Mouse (Mus musculus) testis, postnatal 10 days (tissue): Measurements from ENCODE around the gene Cfhr2.
"Not testable (repeated sequence)": the region's sequence is repeated elsewhere in the genome, so short reads cannot be mapped to it uniquely, and the experiment has no call there.

Source experiments
- DNase-seq: peaks from one replicate; pipeline ENCODE4 v3.0.0; 2021; ENCODE audit warnings: low spot score

The Cfhr2 gene

DNA sequence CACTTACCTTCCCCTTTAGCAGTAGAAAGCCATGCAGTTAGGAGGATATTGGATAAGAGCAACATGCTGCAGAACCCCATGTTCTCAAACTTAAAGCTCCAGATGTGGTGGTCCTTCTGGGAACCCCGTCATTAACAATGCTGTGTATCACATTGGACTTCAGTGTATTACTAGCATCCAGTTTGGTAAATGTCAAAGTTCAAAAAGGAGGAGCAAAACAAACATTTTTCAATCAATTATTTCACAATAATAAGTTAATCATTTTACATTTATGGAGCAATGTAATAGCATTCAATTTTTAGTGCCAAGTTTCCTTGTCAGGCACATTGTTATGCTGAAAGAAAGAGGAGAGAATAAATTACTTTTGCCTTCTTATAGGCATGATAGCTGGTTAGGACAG is at the start of gene Cfhr2:
TSS of gene Cfhr2 (minus strand) at position 155 of the 400 bp plus-strand sequence.
- DNase-seq = no peak

DNA sequence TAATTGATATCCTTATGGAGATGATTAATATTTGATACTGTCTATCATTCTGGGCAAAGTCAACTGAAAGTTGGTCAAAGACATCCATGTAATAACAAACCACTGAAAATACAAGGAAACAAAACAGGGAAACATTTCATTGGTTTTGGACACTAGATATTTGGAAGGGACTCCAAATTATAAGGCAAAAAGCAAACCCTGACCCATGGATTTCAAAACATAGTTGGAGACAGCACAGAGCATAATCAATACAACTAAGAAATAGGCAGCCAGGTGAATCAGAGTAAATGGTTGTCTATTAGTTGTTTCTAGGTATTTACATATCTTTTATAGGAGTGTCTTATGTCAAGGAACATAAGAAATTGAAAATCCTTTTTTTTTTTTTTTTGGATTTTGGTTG is 5.2 kb upstream of the Cfhr2 start:
- no peak for DNase-seq

DNA sequence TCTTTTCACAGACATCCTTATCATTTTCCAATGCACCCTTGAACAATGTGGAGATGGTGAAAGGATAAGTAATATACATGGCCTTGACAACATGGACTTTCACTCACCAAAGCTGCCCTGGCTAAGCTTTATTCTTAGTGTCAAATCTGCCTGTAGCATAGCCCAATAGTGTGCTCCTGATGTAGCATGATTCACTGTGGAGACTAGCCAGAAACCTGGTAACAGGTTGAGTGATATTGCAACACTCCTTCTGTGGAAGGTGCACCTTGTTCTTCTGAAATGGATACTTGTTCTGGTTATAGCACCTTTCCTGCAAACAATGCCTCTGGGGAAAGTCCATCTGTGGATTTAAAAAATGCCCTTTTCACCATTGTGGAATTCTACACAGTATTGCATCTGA is 1.7 kb upstream of the Cfhr2 start:
- no peak for DNase-seq

DNA sequence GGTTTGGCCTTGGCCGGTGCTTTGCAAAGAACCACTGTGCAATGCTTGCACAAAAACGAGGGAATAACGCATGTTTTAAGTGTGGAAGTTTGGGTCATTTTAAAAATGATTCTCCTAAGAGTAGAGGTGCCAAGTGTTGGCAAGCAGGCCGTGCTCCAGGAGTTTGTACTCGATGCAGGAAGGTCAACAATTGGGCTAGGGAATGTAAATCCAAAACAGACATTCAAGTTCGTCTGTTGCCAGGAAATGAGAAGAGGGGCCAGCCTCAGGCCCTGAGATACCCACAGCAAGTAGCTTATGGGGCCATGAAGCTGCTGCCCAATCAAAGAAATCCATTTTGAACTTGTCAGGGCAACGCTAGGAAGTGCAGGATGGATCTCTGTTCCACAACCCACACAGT is 18.8 kb downstream of the Cfhr2 start:
- DNase-seq = no peak

DNA sequence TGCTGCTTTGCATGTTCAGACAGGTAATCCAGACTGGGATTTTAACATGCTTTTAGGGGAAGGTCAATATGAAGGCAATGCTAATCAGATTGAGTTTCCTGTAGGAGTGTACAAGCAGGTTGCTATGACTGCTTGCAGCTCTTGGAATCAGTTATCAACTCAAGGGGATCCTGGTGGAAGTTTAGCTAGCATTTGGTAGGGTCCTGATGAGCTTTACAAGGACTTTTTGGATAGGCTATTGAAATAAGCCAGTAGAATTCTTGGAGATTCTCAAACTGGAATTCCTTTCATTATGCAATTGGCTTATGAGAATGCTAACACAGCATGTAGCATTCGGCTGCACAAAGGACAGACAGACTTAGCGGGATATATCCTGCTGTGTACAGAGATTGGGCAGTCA is 19.2 kb downstream of the Cfhr2 start:
- DNase-seq = no peak

DNA sequence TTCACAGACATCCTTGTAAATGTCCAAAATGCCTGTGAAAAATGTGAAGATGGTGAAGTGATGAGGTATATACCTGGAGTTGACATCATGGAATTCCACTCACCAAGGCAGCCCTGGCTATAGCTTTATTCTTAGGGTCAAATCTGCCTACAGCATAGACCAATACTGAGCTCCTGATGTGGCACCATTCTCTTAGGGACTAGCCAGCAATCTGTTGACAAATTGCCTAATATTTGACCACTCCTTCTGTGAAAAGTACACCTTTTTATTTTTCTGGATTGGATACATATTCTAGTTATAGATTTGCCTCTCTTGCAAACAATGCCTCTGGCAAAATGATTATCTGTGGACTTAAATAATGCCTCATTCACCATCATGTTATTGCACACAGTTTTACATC is 49.9 kb downstream of the Cfhr2 start:
- DNase-seq = no peak

DNA sequence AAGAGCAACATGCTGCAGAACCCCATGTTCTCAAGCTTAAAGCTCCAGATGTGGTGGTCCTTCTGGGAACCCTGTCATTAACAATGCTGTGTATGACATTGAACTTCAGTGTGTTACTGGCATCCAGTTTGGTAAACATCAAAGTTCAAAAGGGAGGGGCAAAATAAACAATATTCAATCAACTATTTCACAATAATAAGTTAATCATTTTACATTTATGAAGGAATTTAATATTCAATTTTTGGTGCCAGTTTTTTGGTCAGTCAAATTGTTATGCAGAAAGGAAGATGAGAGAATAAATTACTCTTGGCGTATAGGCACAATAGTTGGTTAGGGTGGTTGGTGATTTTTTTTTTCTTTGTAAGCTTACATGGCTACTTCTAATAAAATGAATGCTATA is 77.4 kb downstream of the Cfhr2 start, which contains the start of gene Gm4788:
TSS of gene Gm4788 (minus strand) at position 101 of the 400 bp plus-strand sequence.
- no peak for DNase-seq

DNA sequence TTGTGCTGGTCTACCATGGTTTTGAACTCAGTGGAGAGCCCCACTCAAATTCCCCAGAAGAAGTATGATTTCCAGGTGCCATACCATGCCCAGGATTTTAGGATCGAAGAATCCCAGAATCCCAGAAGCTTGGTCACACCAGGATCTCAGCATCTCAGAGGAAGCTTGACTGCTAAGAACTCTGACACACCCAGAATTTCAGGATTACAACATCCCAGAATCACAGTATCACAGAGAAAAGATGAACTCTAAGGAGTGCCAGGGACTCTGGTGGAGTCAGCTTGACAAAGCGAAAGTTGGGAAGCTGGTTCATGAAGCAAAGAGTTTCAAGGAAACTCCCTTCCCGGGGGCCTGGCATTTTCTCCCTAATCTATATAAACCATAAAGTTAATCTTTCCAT is 88.6 kb downstream of the Cfhr2 start:
- DNase-seq = not testable (repeated sequence)
